Mouse (Mus musculus) midbrain, embryonic 11.5 days (tissue): ENCODE measurements at regions not wholly inside any gene's neighbourhood (a gene's known extent, or its start where the extent isn't known, plus 50 kb on each side); places are given as distances from the start of the nearest gene placed in this dataset.
A peak's percentile ranks its signal among the peaks of the same experiment; 100 is the strongest.

Experiments used
- ATAC-seq: fragments of 200-750 bp; cut with Nextera tagmentation; 2 replicates; pipeline ENCODE4 v1.8.0; 2017; ENCODE audit warnings: moderate TSS enrichment, moderate library complexity; ENCODE audit not compliant: low FRiP score
- DNase-seq: peaks from one replicate; pipeline ENCODE4 v3.0.0; 2015; ENCODE audit warnings: low spot score; ENCODE audit errors: missing footprints
- H3K27ac ChIP-seq: fragments of 300-500 bp; sonication (generic); 2 replicates; pipeline ENCODE4 v1.5.1; 2014; ENCODE audit warnings: low read depth, low read length
- H3K27me3 ChIP-seq: fragments of 300-500 bp; sonication (generic); 2 replicates; pipeline ENCODE4 v1.6.1; 2014; ENCODE audit warnings: mild to moderate bottlenecking, low read length, moderate library complexity, mixed read lengths; ENCODE audit not compliant: control insufficient read depth, insufficient read depth
- H3K36me3 ChIP-seq: fragments of 300-500 bp; sonication (generic); 2 replicates; pipeline ENCODE4 v1.6.1; 2014; ENCODE audit warnings: mild to moderate bottlenecking, low read length, moderate library complexity, mixed read lengths; ENCODE audit not compliant: control insufficient read depth, insufficient read depth
- H3K4me1 ChIP-seq: fragments of 300-500 bp; sonication (generic); 2 replicates; pipeline ENCODE4 v1.6.1; 2014; ENCODE audit warnings: low read length; ENCODE audit not compliant: control insufficient read depth, insufficient read depth
- H3K4me2 ChIP-seq: fragments of 300-500 bp; sonication (generic); 2 replicates; pipeline ENCODE4 v1.6.1; 2014; ENCODE audit warnings: mild to moderate bottlenecking, moderate library complexity
- H3K4me3 ChIP-seq: fragments of 300-500 bp; sonication (generic); 2 replicates; pipeline ENCODE4 v1.5.1; 2014; ENCODE audit warnings: low read depth, low read length
- H3K9ac ChIP-seq: fragments of 300-500 bp; sonication (generic); 2 replicates; pipeline ENCODE4 v1.6.1; 2014; ENCODE audit warnings: low read length
- H3K9me3 ChIP-seq: fragments of 300-500 bp; sonication (generic); 2 replicates; pipeline ENCODE4 v1.6.1; 2016; ENCODE audit warnings: low read length; ENCODE audit not compliant: control insufficient read depth
- WGBS: fragments of 180-500 bp; shearing (Covaris S2); extraction: QIAGEN DNeasy Blood & Tissue Kit; methylation state at CpG from one replicate; pipeline ENCODE4 v1.1.7; 2014; 5-methylcytosine and 5-hydroxymethylcytosine counted together

GRCm38 (mm10) chr12:43326714-43327334 is 883.3 kb downstream of the Dnajb9 start:
- Histone ChIP-seq H3K9ac (no peak overlapping the region), H3K27ac (no peak overlapping the region), H3K27me3 (no peaks in the 10 kb centered on the region), H3K9me3 (no peaks in the 10 kb centered on the region), H3K4me3 (no peak overlapping the region), H3K4me2 (no peak overlapping the region), H3K36me3 (no peaks in the 10 kb centered on the region), H3K4me1 (no peaks in the 10 kb centered on the region)
- WGBS, result 75% methylated on average over 1 of the region's 1 CpGs
- DNase-seq (no peak), ATAC-seq (no peak)

DNA sequence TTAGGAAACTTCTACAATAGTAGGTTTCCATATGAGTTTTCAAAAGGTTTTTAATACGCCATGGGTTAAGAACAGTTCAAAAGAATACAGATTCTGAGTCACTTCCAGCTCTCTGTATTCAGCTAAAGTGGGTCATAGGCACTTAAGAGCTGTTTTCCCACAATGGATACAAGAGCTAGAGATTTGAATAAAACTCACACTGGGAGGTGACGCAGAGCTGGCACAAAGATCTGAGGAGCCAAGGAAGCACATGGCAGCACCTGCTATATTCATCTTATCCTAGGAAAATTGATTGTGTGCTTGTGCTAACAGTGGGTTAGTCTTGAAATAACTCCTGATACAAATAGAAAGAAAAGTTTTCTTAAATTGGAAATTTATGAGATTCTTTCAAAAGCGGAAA is 899.8 kb downstream of the Dnajb9 start:
- no peak for DNase-seq
- H3K4me3 ChIP-seq, result no peak overlapping the region
- 86% methylated on average over 3 of the region's 3 CpGs for WGBS

DNA sequence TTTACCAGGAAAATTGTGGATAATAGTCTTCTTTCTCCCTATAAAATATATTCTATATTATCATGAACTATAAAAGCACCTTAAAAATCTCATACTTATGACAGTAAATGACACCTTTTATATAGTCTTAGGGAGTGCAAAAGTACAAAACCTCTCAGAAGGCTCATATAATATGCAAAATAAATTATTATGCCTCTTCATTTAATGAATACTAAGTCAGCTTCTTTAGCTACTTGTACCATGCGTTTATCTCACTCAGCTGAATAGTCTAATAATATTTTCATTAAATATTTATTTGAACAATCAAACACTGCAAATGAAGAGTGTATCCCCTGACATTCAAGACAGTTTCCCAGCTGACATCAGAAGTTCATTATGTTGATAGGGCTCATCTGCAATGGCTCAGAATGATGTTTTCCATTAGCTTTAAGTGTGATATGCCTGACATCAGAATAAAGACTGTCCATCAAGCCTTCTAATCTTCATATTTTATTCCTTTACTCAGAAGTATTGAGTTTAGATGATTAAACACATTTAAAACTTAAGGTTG is 903.5 kb downstream of the Dnajb9 start:
- H3K9me3 ChIP-seq, result no peaks in the 10 kb centered on the region
- H3K4me2 ChIP-seq, result no peak overlapping the region
- WGBS, result 86% methylated on average over 1 of the region's 1 CpGs
- H3K27ac ChIP-seq, result no peak overlapping the region
- H3K36me3 ChIP-seq, result no peaks in the 10 kb centered on the region
- H3K9ac ChIP-seq, result no peak overlapping the region
- H3K27me3 ChIP-seq, result no peaks in the 10 kb centered on the region
- ATAC-seq (no peak), DNase-seq (no peak)
- no peaks in the 10 kb centered on the region for H3K4me1 ChIP-seq
- H3K4me3 ChIP-seq, result no peak overlapping the region

More for the DNA sequence above, 899.8 kb downstream of the Dnajb9 start:
- Histone ChIP-seq H3K36me3 (no peaks in the 10 kb centered on the region), H3K27me3 (no peaks in the 10 kb centered on the region), H3K4me1 (no peaks in the 10 kb centered on the region), H3K9me3 (no peaks in the 10 kb centered on the region), H3K9ac (no peak overlapping the region), H3K27ac (no peak overlapping the region), H3K4me2 (no peak overlapping the region)
- ATAC-seq, result no peak

- ATAC-seq, result no peak
- no peak overlapping the region for H3K4me2 ChIP-seq
- no peak overlapping the region for H3K9ac ChIP-seq
- no peaks in the 10 kb centered on the region for H3K9me3 ChIP-seq
- no peak overlapping the region for H3K4me3 ChIP-seq
- H3K4me1 ChIP-seq, result no peaks in the 10 kb centered on the region
- no peak for DNase-seq
- H3K36me3 ChIP-seq, result no peaks in the 10 kb centered on the region
- no peak overlapping the region for H3K27ac ChIP-seq
- H3K27me3 ChIP-seq, result no peaks in the 10 kb centered on the region
Measured at GRCm38 (mm10) chr12:43300504-43300903, 909.6 kb downstream of the Dnajb9 start.

- ATAC-seq, result no peak
- DNase-seq, result no peak
- H3K27ac ChIP-seq, result no peak overlapping the region
Measured at GRCm38 (mm10) chr12:43280442-43280841, 929.7 kb downstream of the Dnajb9 start.

GRCm38 (mm10) chr12:43265016-43265415 is 945.1 kb downstream of the Dnajb9 start:
- no peak overlapping the region for H3K27ac ChIP-seq
- no peak overlapping the region for H3K4me3 ChIP-seq
- no peaks in the 10 kb centered on the region for H3K27me3 ChIP-seq
- no peaks in the 10 kb centered on the region for H3K36me3 ChIP-seq
- ATAC-seq (peak; percentile 38; the same call in 1 of the 2 replicates), DNase-seq (no peak)
- no peaks in the 10 kb centered on the region for H3K4me1 ChIP-seq
- no peak overlapping the region for H3K9ac ChIP-seq
- no peak overlapping the region for H3K4me2 ChIP-seq
- H3K9me3 ChIP-seq, result no peaks in the 10 kb centered on the region
- 41% methylated on average over 1 of the region's 1 CpGs for WGBS

More at GRCm38 (mm10) chr12:43280442-43280841, 929.7 kb downstream of the Dnajb9 start:
- no peak overlapping the region for H3K4me2 ChIP-seq
- no peaks in the 10 kb centered on the region for H3K36me3 ChIP-seq
- no peaks in the 10 kb centered on the region for H3K27me3 ChIP-seq
- H3K4me3 ChIP-seq, result no peak overlapping the region
- H3K9ac ChIP-seq, result no peak overlapping the region
- 78% methylated on average over 4 of the region's 4 CpGs for WGBS
- no peaks in the 10 kb centered on the region for H3K9me3 ChIP-seq
- no peaks in the 10 kb centered on the region for H3K4me1 ChIP-seq

- H3K4me3 ChIP-seq, result no peak overlapping the region
- no peak for ATAC-seq
- DNase-seq, result no peak
- 79% methylated on average over 2 of the region's 2 CpGs for WGBS
- no peak overlapping the region for H3K27ac ChIP-seq
- no peak overlapping the region for H3K9ac ChIP-seq
- H3K4me1 ChIP-seq, result no peaks in the 10 kb centered on the region
- no peaks in the 10 kb centered on the region for H3K36me3 ChIP-seq
- no peaks in the 10 kb centered on the region for H3K9me3 ChIP-seq
- H3K4me2 ChIP-seq, result no peak overlapping the region
- H3K27me3 ChIP-seq, result no peaks in the 10 kb centered on the region
Measured at GRCm38 (mm10) chr12:43263845-43264244, 946.3 kb downstream of the Dnajb9 start.

DNA sequence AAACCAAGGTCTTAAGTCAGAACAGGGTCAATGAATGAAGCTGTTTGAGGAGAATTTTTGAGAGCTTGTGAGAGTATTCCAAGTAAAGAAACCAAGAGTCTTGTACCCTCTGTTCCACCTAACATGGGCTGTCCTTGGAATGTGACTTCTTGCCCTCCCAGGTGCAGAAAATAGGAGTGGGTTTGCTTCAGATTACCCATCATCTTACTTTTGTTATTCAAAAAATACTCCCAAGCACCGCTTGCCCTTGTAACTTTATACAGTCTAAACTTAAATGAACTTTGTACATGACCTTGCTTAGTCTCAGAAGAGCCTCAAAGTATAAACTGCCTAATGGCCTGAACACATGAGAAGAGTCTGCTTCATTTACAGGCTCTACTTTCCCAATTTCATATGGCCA is 984.2 kb downstream of the Dnajb9 start:
- H3K4me2 ChIP-seq, result no peak overlapping the region
- DNase-seq, result no peak
- 82% methylated on average over 1 of the region's 1 CpGs for WGBS

GRCm38 (mm10) chr12:43223768-43224435 is 986.2 kb downstream of the Dnajb9 start:
- WGBS, result 81% methylated on average over 8 of the region's 8 CpGs
- no peaks in the 10 kb centered on the region for H3K36me3 ChIP-seq

More for the DNA sequence above, 984.2 kb downstream of the Dnajb9 start:
- no peaks in the 10 kb centered on the region for H3K9me3 ChIP-seq
- no peak overlapping the region for H3K4me3 ChIP-seq
- no peaks in the 10 kb centered on the region for H3K36me3 ChIP-seq
- no peaks in the 10 kb centered on the region for H3K4me1 ChIP-seq
- no peak overlapping the region for H3K27ac ChIP-seq
- H3K9ac ChIP-seq, result no peak overlapping the region
- no peak for ATAC-seq
- H3K27me3 ChIP-seq, result no peaks in the 10 kb centered on the region

More at GRCm38 (mm10) chr12:43223768-43224435, 986.2 kb downstream of the Dnajb9 start:
- Histone ChIP-seq H3K9me3 (no peaks in the 10 kb centered on the region), H3K27me3 (no peaks in the 10 kb centered on the region), H3K4me2 (no peak overlapping the region), H3K4me3 (no peak overlapping the region), H3K27ac (no peak overlapping the region), H3K4me1 (no peaks in the 10 kb centered on the region), H3K9ac (no peak overlapping the region)
- DNase-seq, result no peak
- 0 out of 2 replicates have a peak, but pooled peaks have one; percentile 44 for ATAC-seq
